Comparison of ENCODE assay signal across 8 mouse cellular contexts in genomic region chr11:20561323-20562002, GRCm38 (mm10). TPM values are rescaled to one million over a fixed set of nuclear protein-coding genes. Genes with fewer than 3 reads are reported as not detected.
A peak's percentile ranks its signal among the peaks of the same experiment; 100 is the strongest.
DNase-seq lines count a peak whose midpoint lies in the region; ATAC-seq lines count a peak whose summit lies in the region.

No protein-coding gene starts in this region.

- DNase-seq in adrenal gland, adult 18-20 months (ENCODE audit: low spot score in 2 of 2), result peak; percentile 29 to 39
- DNase-seq in adrenal gland, postnatal 4 days (ENCODE audit: low spot score in 2 of 2), result no peak
- peak; percentile 60 for DNase-seq in adrenal gland, postnatal 14 days
- DNase-seq in kidney, postnatal 4 days, result peak; percentile 79 to 83

- peak overlapping the region; percentile 39 for H3K4me2 ChIP-seq in embryonic facial prominence, embryonic 12.5 days (replicated peaks)
- H3K4me2 ChIP-seq in heart, embryonic 16.5 days (ENCODE audit: low read depth, low read length), result peak overlapping the region; percentile 64
- H3K4me2 ChIP-seq in stomach, embryonic 15.5 days, result peak overlapping the region; percentile 62

- H3K36me3 ChIP-seq in embryonic facial prominence, embryonic 12.5 days, result no peaks in the 10 kb centered on the region
- H3K36me3 ChIP-seq in heart, embryonic 16.5 days (ENCODE audit: control insufficient read depth, insufficient read depth), result no peaks in the 10 kb centered on the region
- no peaks in the 10 kb centered on the region for H3K36me3 ChIP-seq in stomach, embryonic 15.5 days

- H3K9me3 ChIP-seq in embryonic facial prominence, embryonic 12.5 days, result no peaks in the 10 kb centered on the region
- H3K9me3 ChIP-seq in heart, embryonic 16.5 days (replicated peaks; ENCODE audit: control insufficient read depth, low read length), result no peaks in the 10 kb centered on the region
- no peaks in the 10 kb centered on the region for H3K9me3 ChIP-seq in stomach, embryonic 15.5 days

- H3K27me3 ChIP-seq in embryonic facial prominence, embryonic 12.5 days, result no peaks in the 10 kb centered on the region
- H3K27me3 ChIP-seq in heart, embryonic 16.5 days (ENCODE audit: control insufficient read depth, insufficient read depth, low read length), result no peaks in the 10 kb centered on the region
- H3K27me3 ChIP-seq in stomach, embryonic 15.5 days (replicated peaks), result no peaks in the 10 kb centered on the region

- H3K4me3 ChIP-seq in embryonic facial prominence, embryonic 12.5 days, result peak overlapping the region; percentile 18; the same call in 1 of the 2 replicates
- peak overlapping the region; percentile 44 for H3K4me3 ChIP-seq in heart, embryonic 16.5 days (ENCODE audit: low read length)
- H3K4me3 ChIP-seq in stomach, embryonic 15.5 days (replicated peaks), result peak overlapping the region; percentile 25

- H3K9ac ChIP-seq in embryonic facial prominence, embryonic 12.5 days, result no peak overlapping the region
- peak overlapping the region; percentile 46; the same call in 1 of the 2 replicates for H3K9ac ChIP-seq in heart, embryonic 16.5 days (ENCODE audit: low read length)
- H3K9ac ChIP-seq in stomach, embryonic 15.5 days, result no peak overlapping the region

- peak; percentile 96 for ATAC-seq in embryonic facial prominence, embryonic 12.5 days (ENCODE audit: insufficient number of reproducible peaks, insufficient read depth, low FRiP score, low TSS enrichment)
- ATAC-seq in heart, embryonic 16.5 days (replicated peaks; ENCODE audit: extremely low read depth, insufficient read depth, low FRiP score), result peak; percentile 95
- peak; percentile 81 for ATAC-seq in megakaryocyte-erythroid progenitor cell, adult 5-6 weeks (replicated peaks; ENCODE audit: low FRiP score, low TSS enrichment, poor library complexity, severe bottlenecking)
- peak; percentile 91 for ATAC-seq in stomach, embryonic 15.5 days (ENCODE audit: insufficient read depth, low FRiP score, low read depth)

- 10% methylated on average over 13 of the region's 13 CpGs for WGBS in embryonic facial prominence, embryonic 12.5 days
- 5% methylated on average over 13 of the region's 13 CpGs for WGBS in heart, embryonic 16.5 days
- WGBS in stomach, embryonic 15.5 days, result 3% methylated on average over 13 of the region's 13 CpGs

- H3K4me1 ChIP-seq in embryonic facial prominence, embryonic 12.5 days, result peaks cover 15% of the 10 kb centered on the region; the same call in 1 of the 2 replicates
- H3K4me1 ChIP-seq in heart, embryonic 16.5 days (ENCODE audit: control insufficient read depth, insufficient read depth, low read length), result peaks cover 15% of the 10 kb centered on the region
- H3K4me1 ChIP-seq in stomach, embryonic 15.5 days, result peaks cover 8% of the 10 kb centered on the region; the same call in 1 of the 2 replicates

- peak overlapping the region; percentile 4; the same call in 1 of the 2 replicates for H3K27ac ChIP-seq in embryonic facial prominence, embryonic 12.5 days
- peak overlapping the region; percentile 54; the same call in 1 of the 2 replicates for H3K27ac ChIP-seq in heart, embryonic 16.5 days (ENCODE audit: low read length)
- H3K27ac ChIP-seq in stomach, embryonic 15.5 days, result 0 out of 2 replicates have a peak overlapping the region, but pooled peaks have one; percentile 26

RNA-seq across cellular contexts. Expression of gene Sertad2, which starts 18.4 kb away (rescaled TPM):
- total RNA-seq in adrenal gland, adult 18-20 months (2021), result 10 to 100 TPM in 1 of 2 experiments, 1 to 10 TPM in 1; 9.4 to 10.8 TPM
- 10 to 100 TPM; 18.3 to 22.0 TPM for total RNA-seq in adrenal gland, postnatal 4 days (2021)
- total RNA-seq in adrenal gland, postnatal 14 days (2021), result 15.7 and 15.9 TPM in 2 replicates
- 41.9 and 43.3 TPM in 2 replicates for polyA plus RNA-seq in embryonic facial prominence, embryonic 12.5 days (2016; fragmentation: Nextera tagmentation; extraction: Ambion mirVana)
- polyA plus RNA-seq in heart, embryonic 16.5 days (2015; fragmentation: Nextera tagmentation; extraction: Ambion mirVana), result 30.9 and 37.0 TPM in 2 replicates
- total RNA-seq in megakaryocyte-erythroid progenitor cell, adult 5-6 weeks (2014; fragmentation: Nextera tagmentation), result 10.0 and 11.8 TPM in 2 replicates
- 10.1 and 13.3 TPM in 2 replicates for total RNA-seq in megakaryocyte-erythroid progenitor cell, adult 5-6 weeks (2017)
- 26.5 and 38.8 TPM in 2 replicates for polyA plus RNA-seq in stomach, embryonic 15.5 days (2015; fragmentation: Nextera tagmentation; extraction: Ambion mirVana)

Comparison
In these comparisons a context has a peak if more than half of its experiments do, and no peak if none do; other contexts are left out.
1. DNase-seq: peak in adrenal gland, adult 18-20 months (2 of 2), adrenal gland, postnatal 14 days (single experiment) and kidney, postnatal 4 days (2 of 2); none in adrenal gland, postnatal 4 days (0 of 2).
2. H3K27ac ChIP-seq: peak in every context shown above with its lines; median percentile 54 in heart, embryonic 16.5 days; 26 in stomach, embryonic 15.5 days; 4 in embryonic facial prominence, embryonic 12.5 days.
3. Peak in every context shown above with its lines, with median percentiles within 50 percentile points of each other: ATAC-seq, H3K4me2 ChIP-seq and H3K4me3 ChIP-seq.